13 mouse cellular contexts compared by ENCODE assay signal in genomic region chr5:74261016-74261415, GRCm38 (mm10).
DNase-seq lines count a peak whose midpoint lies in the region; ATAC-seq and TF ChIP-seq lines count a peak whose summit lies in the region.
"Had no signal": no experiment of that assay in that cellular context is flagged by ENCODE, and none has a peak within 500 bp of the region (broad histone marks: within the 10 kb centered on the region; RNA-seq: fewer than 3 reads in every experiment).

No protein-coding gene starts in this region.

- WGBS in kidney, embryonic 15.5 days, result 36% methylated on average over 6 of the region's 6 CpGs
- 45% methylated on average over 6 of the region's 6 CpGs for WGBS in hindbrain, embryonic 13.5 days
- WGBS in olfactory bulb, adult 2 months, result 24% methylated on average over 6 of the region's 6 CpGs

- TF ChIP-seq POLR2A in olfactory bulb, adult 2 months (IDR thresholded peaks at IDR 0.05; ENCODE audit: insufficient read depth, low read depth, low read length), result no peak

- H3K27ac ChIP-seq in kidney, embryonic 15.5 days, result peak overlapping the region; percentile 69; the same call in 1 of the 2 replicates
- H3K27ac ChIP-seq in hindbrain, embryonic 13.5 days, result peak overlapping the region; percentile 58
- peak overlapping the region; percentile 96 for H3K27ac ChIP-seq in olfactory bulb, adult 2 months (ENCODE audit: insufficient read depth, low read depth, low read length)

- no peaks in the 10 kb centered on the region for H3K36me3 ChIP-seq in kidney, embryonic 15.5 days
- H3K36me3 ChIP-seq in hindbrain, embryonic 13.5 days, result no peaks in the 10 kb centered on the region

- no peak overlapping the region for H3K4me2 ChIP-seq in kidney, embryonic 15.5 days
- H3K4me2 ChIP-seq in hindbrain, embryonic 13.5 days, result no peak overlapping the region
- H3K4me2 ChIP-seq: midbrain, embryonic 11.5 days had no signal

- no peaks in the 10 kb centered on the region for H3K9me3 ChIP-seq in kidney, embryonic 15.5 days (replicated peaks)
- H3K9me3 ChIP-seq in hindbrain, embryonic 13.5 days, result no peaks in the 10 kb centered on the region

- H3K9ac ChIP-seq in kidney, embryonic 15.5 days, result no peak overlapping the region
- no peak overlapping the region for H3K9ac ChIP-seq in hindbrain, embryonic 13.5 days

- no peak for ATAC-seq in kidney, embryonic 15.5 days (replicated peaks; ENCODE audit: low FRiP score)
- no peak for ATAC-seq in hindbrain, embryonic 13.5 days (ENCODE audit: low FRiP score)
- ATAC-seq in megakaryocyte, adult 5-6 weeks (ENCODE audit: poor library complexity, severe bottlenecking), result no peak
- ATAC-seq: Patski had no signal

- DNase-seq in kidney, postnatal 14 days, result no peak
- DNase-seq in brain, adult 2 months (ENCODE audit: low read depth, low spot score), result peak; percentile 55
- DNase-seq in layer of hippocampus, adult 18-20 months (ENCODE audit: low spot score in 2 of 2), result no peak
- DNase-seq in embryo, embryonic 10.5 days (ENCODE audit: low spot score), result no peak
- DNase-seq: cerebellum, adult 11 months; layer of hippocampus, postnatal 36 days; right cerebral cortex, postnatal 4 days had no signal

- H3K4me3 ChIP-seq in kidney, embryonic 15.5 days (replicated peaks), result no peak overlapping the region
- no peak overlapping the region for H3K4me3 ChIP-seq in hindbrain, embryonic 13.5 days
- H3K4me3 ChIP-seq in olfactory bulb, adult 2 months (ENCODE audit: insufficient read depth, low read depth, low read length), result no peak overlapping the region

- no peak for TF ChIP-seq CTCF in olfactory bulb, adult 2 months (IDR thresholded peaks at IDR 0.05; ENCODE audit: insufficient read depth, low read depth, low read length)

- H3K4me1 ChIP-seq in kidney, embryonic 15.5 days, result peaks cover 30% of the 10 kb centered on the region
- H3K4me1 ChIP-seq in hindbrain, embryonic 13.5 days (replicated peaks), result peaks cover 28% of the 10 kb centered on the region
- H3K4me1 ChIP-seq in olfactory bulb, adult 2 months (ENCODE audit: control insufficient read depth, insufficient read depth, low read length), result peaks cover 51% of the 10 kb centered on the region

- H3K27me3 ChIP-seq in kidney, embryonic 15.5 days, result no peaks in the 10 kb centered on the region
- H3K27me3 ChIP-seq in hindbrain, embryonic 13.5 days, result no peaks in the 10 kb centered on the region
- H3K27me3 ChIP-seq: Patski had no signal
